Mouse (Mus musculus): ENCODE data around the gene Ube2z.

Ube2z gene

GRCm38 (mm10) chr11:96006852-96007515 is 58.2 kb downstream of the Ube2z start:
- no peak for DNase-seq (ENCODE audit: low spot score)

- no peak for DNase-seq (ENCODE audit: low spot score)
Measured at GRCm38 (mm10) chr11:96006367-96006851, 58.8 kb downstream of the Ube2z start.

- no peak for DNase-seq (ENCODE audit: low spot score)
Measured at GRCm38 (mm10) chr11:96005403-96006271, 59.6 kb downstream of the Ube2z start, which contains the start of gene Igf2bp1. Igf2bp1 (minus strand) TSS chr11:96005940.

- no peak for DNase-seq (ENCODE audit: low spot score)
Measured at GRCm38 (mm10) chr11:96004793-96005402, 60.3 kb downstream of the Ube2z start.

GRCm38 (mm10) chr11:96003969-96004792 is 61.0 kb downstream of the Ube2z start:
- no peak for DNase-seq (ENCODE audit: low spot score)

- DNase-seq (ENCODE audit: low spot score), result no peak
Measured at GRCm38 (mm10) chr11:96003100-96003900, 61.9 kb downstream of the Ube2z start.

Measured in left cerebral cortex, adult 11 months (tissue).